Mouse (Mus musculus): ENCODE measurements around the gene Ncl.

GRCm38 (mm10) chr1:86349201-86349600, 10.0 kb downstream of the Ncl start:
- no peak for TF ChIP-seq CTCF (IDR thresholded peaks at IDR 0.05; ENCODE audit: control insufficient read depth, insufficient read depth, insufficient read length)
- no peak for TF ChIP-seq MYOD1 (IDR thresholded peaks at IDR 0.05; ENCODE audit: control insufficient read depth, insufficient read length, low read depth)
- no peak for TF ChIP-seq USF1 (IDR thresholded peaks at IDR 0.05; ENCODE audit: low read depth)
